Mouse (Mus musculus) CH12.LX (cell line): ENCODE measurements around the gene Snx21.

Experiments
- BHLHE40 ChIP-seq: IDR thresholded peaks from 2 replicates; pipeline ENCODE4 v1.6.1; 2011; ENCODE audit warnings: mild to moderate bottlenecking, low read depth, low read length, improper control_type of control experiment
- CHD1 ChIP-seq: IDR thresholded peaks from 2 replicates; pipeline ENCODE4 v1.6.1; 2012; ENCODE audit warnings: low read depth, low read length, improper control_type of control experiment, inconsistent platforms
- CTCF ChIP-seq, 2 experiments: IDR thresholded peaks in 1 of 2; conservative IDR thresholded peaks in 1 of 2; 2 replicates each; pipeline ENCODE4 v1.5.1; 2011 to 2012; ENCODE audit warnings: low read depth in 2 of 2, low read length in 2 of 2, improper control_type of control experiment in 1 of 2, inconsistent platforms in 1 of 2, mild to moderate bottlenecking in 1 of 2, moderate library complexity in 1 of 2
- EP300 ChIP-seq: IDR thresholded peaks from 2 replicates; pipeline ENCODE4 v1.6.1; 2011; ENCODE audit warnings: low read length, improper control_type of control experiment
- GABPA ChIP-seq: IDR thresholded peaks from 2 replicates; pipeline ENCODE4 v1.6.1; 2012; ENCODE audit warnings: low read depth, low read length, improper control_type of control experiment, inconsistent platforms; ENCODE audit not compliant: insufficient replicate concordance
- MAX ChIP-seq: IDR thresholded peaks from 2 replicates; pipeline ENCODE4 v1.6.1; 2011; ENCODE audit warnings: low read length, improper control_type of control experiment
- MXI1 ChIP-seq: IDR thresholded peaks from 2 replicates; pipeline ENCODE4 v1.6.1; 2011; ENCODE audit warnings: mild to moderate bottlenecking, low read depth, low read length, improper control_type of control experiment
- MYC ChIP-seq: IDR thresholded peaks from 2 replicates; pipeline ENCODE4 v1.6.1; 2011; ENCODE audit warnings: low read depth, mild to moderate bottlenecking, improper control_type of control experiment, low read length
- POLR2A ChIP-seq: IDR thresholded peaks from 2 replicates; pipeline ENCODE4 v1.6.1; 2011; ENCODE audit warnings: low read depth, mild to moderate bottlenecking, improper control_type of control experiment, low read length
- TBP ChIP-seq: conservative IDR thresholded peaks from 2 replicates; pipeline ENCODE4 v1.6.1; 2011; ENCODE audit warnings: low read depth, low read length, improper control_type of control experiment
- ZMIZ1 ChIP-seq: IDR thresholded peaks from 2 replicates; pipeline ENCODE4 v1.6.1; 2012; ENCODE audit warnings: low read depth, mild to moderate bottlenecking, inconsistent platforms, low read length, improper control_type of control experiment

DNA sequence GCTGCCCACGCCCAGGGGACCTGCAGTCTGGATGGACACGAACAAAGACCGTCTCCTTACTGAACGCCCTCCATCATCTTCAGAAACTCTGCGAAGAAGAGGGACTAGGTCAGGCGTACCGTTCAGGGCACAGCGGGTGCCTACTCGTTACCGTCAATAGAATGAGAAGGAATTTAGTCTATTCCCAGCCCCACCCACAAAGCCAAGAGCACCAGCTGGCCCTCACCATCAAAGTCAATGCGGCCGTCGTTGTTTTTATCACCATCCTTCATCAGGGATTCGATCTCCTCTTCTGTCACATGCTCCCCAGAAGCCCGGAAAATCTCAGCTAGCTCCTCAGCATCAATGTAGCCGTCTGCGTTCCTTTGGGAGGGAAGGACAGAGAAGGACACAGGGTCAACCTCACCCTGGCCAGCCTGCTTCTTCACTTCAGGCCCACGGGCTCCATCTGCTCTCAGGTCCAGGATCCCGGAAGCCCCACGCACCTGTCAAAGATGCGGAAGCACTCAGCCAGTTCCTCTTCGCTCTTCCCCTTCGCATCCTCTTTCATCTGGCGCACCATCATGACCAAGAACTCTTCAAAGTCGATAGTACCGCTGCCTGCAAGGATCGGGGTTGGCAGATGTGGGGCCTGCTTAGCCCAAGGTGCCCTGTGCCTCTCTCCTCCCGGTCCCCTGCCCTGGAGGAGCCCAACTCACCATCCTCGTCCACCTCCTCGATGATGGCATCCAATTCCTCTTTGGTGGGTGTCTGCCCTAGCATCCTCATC, 8.2 kb upstream of the Snx21 start:
- TF ChIP-seq GABPA (no peak), CTCF (conservative IDR thresholded peaks at IDR 0.05 in 1 of 2, IDR thresholded peaks at IDR 0.05 in 1 of 2; ENCODE audit: low read depth in 2 of 2, low read length in 2 of 2) (no peak), TBP (no peak), ZMIZ1 (no peak), POLR2A (no peak), MYC (no peak), EP300 (no peak), CHD1 (no peak), BHLHE40 (no peak), MXI1 (no peak), MAX (no peak)
